28 mouse cellular contexts compared by ENCODE assay signal in the genomic region with DNA sequence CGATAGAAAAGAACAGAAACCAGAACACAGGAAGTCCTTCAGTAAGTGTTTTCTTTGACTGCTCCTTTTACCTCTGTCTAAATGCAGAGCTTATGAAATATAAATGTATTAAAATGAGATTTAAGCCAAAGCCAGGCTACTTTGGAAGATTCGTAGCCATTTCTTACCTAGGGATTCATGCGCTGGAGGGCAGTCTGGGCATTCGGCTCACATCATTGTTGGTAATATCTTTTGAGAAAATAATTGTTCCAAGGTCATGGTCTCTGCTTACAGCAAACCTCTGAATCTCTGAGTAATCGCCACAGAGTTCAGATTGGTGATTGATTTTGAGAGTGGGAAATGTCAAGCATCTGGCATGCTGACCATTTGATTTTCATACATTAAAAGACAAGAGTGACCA.
DNase-seq lines count a peak whose midpoint lies in the region; TF ChIP-seq lines count a peak whose summit lies in the region.
"Had no signal": no experiment of that assay in that cellular context is flagged by ENCODE, and none has a peak within 500 bp of the region (broad histone marks: within the 10 kb centered on the region; RNA-seq: fewer than 3 reads in every experiment).

No protein-coding gene starts in this region.

- H3K36me3 ChIP-seq in heart, adult 2 months (ENCODE audit: control insufficient read depth, insufficient read depth, low read length): no peaks in the 10 kb centered on the region
- peaks cover 0 to 15% of the 10 kb centered on the region in 2 experiments; a peak in 2 of 4 replicates for H3K36me3 ChIP-seq in MEL (ENCODE audit: control insufficient read depth in 1 of 2, insufficient read depth in 2 of 2, low read length in 2 of 2)
- H3K36me3 ChIP-seq: embryonic facial prominence, embryonic 12.5 days; forebrain, embryonic 10.5 days; forebrain, embryonic 15.5 days; heart, embryonic 12.5 days; hindbrain, embryonic 13.5 days; limb, embryonic 12.5 days; liver, embryonic 15.5 days; midbrain, embryonic 12.5 days; neural tube, embryonic 15.5 days had no signal

- H3K27me3 ChIP-seq in heart, adult 2 months (ENCODE audit: control insufficient read depth, insufficient read depth, low read length): no peaks in the 10 kb centered on the region
- no peaks in the 10 kb centered on the region for H3K27me3 ChIP-seq in MEL (ENCODE audit: control insufficient read depth in 1 of 2, insufficient read depth in 2 of 2, low read length in 2 of 2)
- H3K27me3 ChIP-seq: embryonic facial prominence, embryonic 12.5 days; forebrain, embryonic 15.5 days; heart, embryonic 12.5 days; hindbrain, embryonic 13.5 days; limb, embryonic 12.5 days; liver, embryonic 15.5 days; midbrain, embryonic 12.5 days; neural tube, embryonic 15.5 days had no signal

- no peak for TF ChIP-seq POLR2A in heart, adult 2 months (IDR thresholded peaks at IDR 0.05; ENCODE audit: insufficient read depth, low read depth, low read length)
- TF ChIP-seq POLR2A in MEL (IDR thresholded peaks at IDR 0.05; ENCODE audit: control insufficient read depth in 1 of 2, insufficient read depth in 1 of 2, low read depth in 1 of 2, low read length in 2 of 2, poor library complexity in 1 of 2): no peak
- no peak for TF ChIP-seq POLR2A in embryonic fibroblast, embryonic 13.5 days (IDR thresholded peaks at IDR 0.05; ENCODE audit: low read depth, low read length)

- peaks cover 3% of the 10 kb centered on the region for H3K4me1 ChIP-seq in heart, adult 2 months (ENCODE audit: control insufficient read depth, insufficient read depth, low read length)
- H3K4me1 ChIP-seq in MEL (ENCODE audit: control insufficient read depth in 1 of 2, insufficient read depth in 2 of 2, low read length in 2 of 2): peaks cover 6 to 8% of the 10 kb centered on the region in 2 experiments
- H3K4me1 ChIP-seq in embryonic fibroblast, embryonic 13.5 days (ENCODE audit: control insufficient read depth, insufficient read depth, low read length): no peaks in the 10 kb centered on the region
- H3K4me1 ChIP-seq: embryonic facial prominence, embryonic 12.5 days; forebrain, embryonic 15.5 days; heart, embryonic 12.5 days; hindbrain, embryonic 13.5 days; liver, embryonic 15.5 days; midbrain, embryonic 12.5 days had no signal

- TF ChIP-seq RAD21 in MEL (IDR thresholded peaks at IDR 0.05; ENCODE audit: low read depth, low read length): no peak

- no peaks in the 10 kb centered on the region for H3K9me3 ChIP-seq in MEL (replicated peaks; ENCODE audit: insufficient read depth, low read length)
- H3K9me3 ChIP-seq: embryonic facial prominence, embryonic 12.5 days; forebrain, embryonic 10.5 days; forebrain, embryonic 15.5 days; heart, embryonic 12.5 days; hindbrain, embryonic 13.5 days; limb, embryonic 12.5 days; liver, embryonic 15.5 days; midbrain, embryonic 12.5 days; neural tube, embryonic 15.5 days had no signal

- no peak for DNase-seq in heart, adult 2 months
- DNase-seq in heart, adult 9 months (ENCODE audit: low spot score in 2 of 2): no peak
- no peak for DNase-seq in MEL (ENCODE audit: low read depth, low spot score)
- peak; percentile 35 for DNase-seq in adrenal gland, postnatal 14 days
- no peak for DNase-seq in gastrocnemius, postnatal 10 days
- no peak for DNase-seq in lung, postnatal 25 days (ENCODE audit: low spot score)
- DNase-seq: cerebellum, adult 8-10 months; cerebellum, postnatal 25 days; heart, postnatal 4 days; kidney, adult 9 months; kidney, postnatal 10 days; lung, embryonic 14.5 days; lung, postnatal 14 days; right cerebral cortex, adult 18-20 months; spleen, adult 18-20 months; thymus, adult 18-20 months; thymus, postnatal 25 days had no signal

- TF ChIP-seq EP300 in heart, adult 2 months (IDR thresholded peaks at IDR 0.05; ENCODE audit: insufficient read depth, low read depth, low read length): no peak
- TF ChIP-seq EP300 in MEL (IDR thresholded peaks at IDR 0.05; ENCODE audit: low read depth in 1 of 2, low read length in 2 of 2): no peak

- intact Hi-C loops in heart, adult 2 months (cut with DNase I): no loop called here

- no peak overlapping the region for H3K9ac ChIP-seq in heart, adult 2 months (ENCODE audit: low read depth, low read length)
- H3K9ac ChIP-seq in MEL (ENCODE audit: control insufficient read depth, low read depth, low read length, poor library complexity, severe bottlenecking): peak overlapping the region; percentile 52
- H3K9ac ChIP-seq: embryonic facial prominence, embryonic 12.5 days; forebrain, embryonic 15.5 days; heart, embryonic 12.5 days; hindbrain, embryonic 13.5 days; limb, embryonic 12.5 days; liver, embryonic 15.5 days; lung, embryonic 14.5 days; midbrain, embryonic 12.5 days; neural tube, embryonic 15.5 days had no signal

- H3K27ac ChIP-seq in heart, adult 2 months: peak overlapping the region; percentile 46; the same call in 1 of the 2 replicates
- peak overlapping the region; percentile 22; the same call in 1 of the 2 replicates for H3K27ac ChIP-seq in MEL (ENCODE audit: control insufficient read depth, low read depth, low read length)
- peak overlapping the region; percentile 2; the same call in 1 of the 2 replicates for H3K27ac ChIP-seq in embryonic fibroblast, embryonic 13.5 days (ENCODE audit: insufficient read depth, low read length)
- H3K27ac ChIP-seq: embryonic facial prominence, embryonic 12.5 days; forebrain, embryonic 10.5 days; forebrain, embryonic 15.5 days; hindbrain, embryonic 13.5 days; limb, embryonic 12.5 days; liver, embryonic 15.5 days; midbrain, embryonic 12.5 days; neural tube, embryonic 15.5 days; stomach, postnatal 0 days had no signal

- H3K79me2 ChIP-seq in heart, adult 2 months (replicated peaks; ENCODE audit: control insufficient read depth, insufficient read depth, low read length): no peaks in the 10 kb centered on the region
- no peaks in the 10 kb centered on the region for H3K79me2 ChIP-seq in MEL (ENCODE audit: control insufficient read depth, insufficient read depth, low read length, poor library complexity)

- WGBS in heart, adult 2 months: 76% methylated on average over 5 of the region's 5 CpGs

- no peak overlapping the region for H3K4me3 ChIP-seq in heart, adult 2 months
- 0 out of 4 replicates have a peak overlapping the region, but pooled peaks of 1 of the 2 experiments have one; percentile 4 for H3K4me3 ChIP-seq in MEL (ENCODE audit: control insufficient read depth in 1 of 2, insufficient read depth in 1 of 2, low read depth in 2 of 2, low read length in 2 of 2)
- no peak overlapping the region for H3K4me3 ChIP-seq in embryonic fibroblast, embryonic 13.5 days (ENCODE audit: insufficient read depth, low read length)
- H3K4me3 ChIP-seq: embryonic facial prominence, embryonic 12.5 days; forebrain, embryonic 10.5 days; forebrain, embryonic 15.5 days; heart, embryonic 12.5 days; hindbrain, embryonic 13.5 days; limb, embryonic 12.5 days; liver, embryonic 15.5 days; midbrain, embryonic 12.5 days; neural tube, embryonic 15.5 days had no signal

- TF ChIP-seq CTCF in heart, adult 2 months (IDR thresholded peaks at IDR 0.05): no peak
- no peak for TF ChIP-seq CTCF in MEL (IDR thresholded peaks at IDR 0.05 in 2 of 3, conservative IDR thresholded peaks at IDR 0.05 in 1 of 3; ENCODE audit: control insufficient read depth in 1 of 3, insufficient read depth in 1 of 3, low read depth in 2 of 3, low read length in 3 of 3, poor library complexity in 1 of 3, severe bottlenecking in 1 of 3)
- no peak for TF ChIP-seq CTCF in embryonic fibroblast, embryonic 13.5 days (IDR thresholded peaks at IDR 0.05; ENCODE audit: borderline replicate concordance, insufficient read depth, low read length)

TF ChIP-seq in MEL, 35 proteins besides CTCF, POLR2A, EP300 and RAD21:
- TF ChIP-seq SIN3A (IDR thresholded peaks at IDR 0.05; ENCODE audit: low read length): no peak
